Mouse (Mus musculus): ENCODE measurements around the gene Gdap2.

- no peak for TF ChIP-seq CTCF (IDR thresholded peaks at IDR 0.05; ENCODE audit: extremely low read depth, insufficient read depth, low read length)
- no peak for TF ChIP-seq POLR2A (IDR thresholded peaks at IDR 0.05; ENCODE audit: extremely low read depth, insufficient read depth, low read length)
Observed at GRCm38 (mm10) chr3:100246286-100246825, 84.2 kb downstream of the Gdap2 start.

Data from cortical plate, adult 2 months (tissue).